Mouse (Mus musculus) liver, postnatal 0 days (tissue): ENCODE results near the gene Eps8l3. TPM values are rescaled to one million over a fixed set of nuclear protein-coding genes. Genes with fewer than 3 reads are reported as not detected.

Experiments
- ATAC-seq: fragments of 200-750 bp; cut with Nextera tagmentation; 2 replicates; pipeline ENCODE4 v1.8.0; 2017; ENCODE audit warnings: mild to moderate bottlenecking, moderate library complexity
- DNase-seq: peaks from one replicate; pipeline ENCODE4 v3.0.0-alpha.2; 2016
- H3K27ac ChIP-seq: fragments of 300-500 bp; sonication (generic); 2 replicates; pipeline ENCODE4 v1.5.1; 2014; ENCODE audit warnings: antibody characterized with exemption, moderate library complexity, mild to moderate bottlenecking, low read depth
- H3K27me3 ChIP-seq: fragments of 300-500 bp; sonication (generic); 2 replicates; pipeline ENCODE4 v1.6.1; 2014; ENCODE audit warnings: low read length, control low read depth, mixed read lengths; ENCODE audit not compliant: insufficient read depth
- H3K36me3 ChIP-seq: fragments of 300-500 bp; sonication (generic); replicated peaks from 2 replicates; pipeline ENCODE4 v1.6.1; 2014; ENCODE audit warnings: mild to moderate bottlenecking, control low read depth, low read length, moderate library complexity, mixed read lengths; ENCODE audit not compliant: insufficient read depth
- H3K4me1 ChIP-seq: fragments of 300-500 bp; sonication (generic); 2 replicates; pipeline ENCODE4 v1.6.1; 2014; ENCODE audit warnings: antibody characterized with exemption, mild to moderate bottlenecking, control low read depth; ENCODE audit not compliant: insufficient read depth
- H3K4me2 ChIP-seq: fragments of 300-500 bp; sonication (generic); 2 replicates; pipeline ENCODE4 v1.6.1; 2014; ENCODE audit warnings: low read depth, mild to moderate bottlenecking, low read length, moderate library complexity, mixed read lengths
- H3K4me3 ChIP-seq: fragments of 300-500 bp; sonication (generic); 2 replicates; pipeline ENCODE4 v1.5.1; 2014; ENCODE audit warnings: low read depth, low read length
- H3K9ac ChIP-seq: fragments of 300-500 bp; sonication (generic); replicated peaks from 2 replicates; pipeline ENCODE4 v1.6.1; 2014; ENCODE audit warnings: mild to moderate bottlenecking, moderate library complexity
- H3K9me3 ChIP-seq: fragments of 300-500 bp; sonication (generic); 2 replicates; pipeline ENCODE4 v1.6.1; 2016; ENCODE audit warnings: mild to moderate bottlenecking, control low read depth, low read length, mixed read lengths
- CTCF ChIP-seq: sonication (generic); IDR thresholded peaks from 2 replicates; pipeline ENCODE4 v1.5.1; 2016; ENCODE audit warnings: antibody characterized with exemption, low read depth
- EP300 ChIP-seq: IDR thresholded peaks from 2 replicates; pipeline ENCODE4 v1.6.1; 2016; ENCODE audit warnings: antibody characterized with exemption, low read depth, mild to moderate bottlenecking
- WGBS: fragments of 180-500 bp; shearing (Covaris S2); extraction: QIAGEN DNeasy Blood & Tissue Kit; methylation state at CpG from one replicate; pipeline ENCODE4 v1.1.7; 2014; ENCODE audit not compliant: insufficient replicate concordance; 5-methylcytosine and 5-hydroxymethylcytosine counted together
- polyA plus RNA-seq: library from polyadenylated mRNA; unstranded; fragments of >200 nt; fragmentation: Nextera tagmentation; extraction: Ambion mirVana; gene quantifications from 2 replicates; pipeline ENCODE4 v1.2.1, GENCODE M21; 2015

Eps8l3 gene
- polyA plus RNA-seq, 1 experiment from 2014 or later: not detected

DNA sequence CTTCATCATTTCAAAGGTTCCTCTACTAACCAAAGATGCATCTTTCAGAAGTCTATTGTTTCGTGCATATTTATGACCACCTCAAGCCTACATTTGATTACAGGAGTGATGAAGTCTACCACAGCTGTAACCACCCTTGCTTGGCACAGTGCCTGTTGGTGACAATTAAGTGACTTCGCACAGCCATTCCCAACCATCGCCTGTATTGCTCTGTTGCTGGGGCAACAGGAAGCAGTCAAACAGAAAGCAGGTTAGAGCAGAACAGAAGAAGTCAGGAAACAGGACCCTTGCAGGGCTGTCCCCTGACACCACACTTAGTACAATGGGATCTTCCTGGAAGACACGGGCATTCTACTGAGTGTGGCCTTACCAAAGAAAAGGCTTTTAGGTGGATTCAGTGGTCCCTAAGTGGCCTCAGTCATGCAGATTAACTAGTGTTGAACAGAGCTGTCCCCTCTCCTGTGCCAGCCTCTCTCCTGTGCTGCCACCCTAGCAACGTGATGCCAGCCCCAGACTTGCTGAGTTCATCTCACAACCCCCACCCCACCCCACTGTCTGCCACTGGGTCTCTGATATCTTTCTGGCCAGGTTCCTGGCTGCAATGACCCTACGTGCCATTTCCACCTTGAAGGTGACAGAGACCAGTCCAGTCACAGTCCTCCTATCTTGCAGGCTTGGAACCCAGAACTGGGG, 27.9 kb upstream of the Eps8l3 start:
- peak overlapping the region; percentile 18; the same call in 1 of the 2 replicates for H3K27ac ChIP-seq
- no peak for DNase-seq
- no peak for ATAC-seq

DNA sequence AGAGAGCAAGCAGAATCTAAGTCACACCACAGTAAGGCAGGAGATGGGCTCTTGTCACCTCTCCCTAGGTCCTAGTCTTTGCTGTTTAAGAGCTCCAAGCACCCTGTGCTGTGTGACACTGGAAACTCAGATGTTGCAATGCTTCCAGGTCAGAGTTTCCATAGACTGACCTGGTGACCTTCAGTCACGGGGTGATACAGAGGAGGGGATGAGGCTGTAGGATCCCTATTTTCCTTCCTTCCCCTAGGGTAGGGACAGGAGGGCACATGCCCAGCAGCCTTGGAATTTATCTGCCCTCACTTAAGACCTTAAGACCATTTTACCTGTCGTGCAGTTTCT, 27.4 kb upstream of the Eps8l3 start:
- no peak overlapping the region for H3K9ac ChIP-seq
- ATAC-seq (peak; percentile 68; the same call in 1 of the 2 replicates), DNase-seq (no peak)
- TF ChIP-seq EP300: no peak
- no peak for TF ChIP-seq CTCF
- H3K9me3 ChIP-seq: no peaks in the 10 kb centered on the region
- no peak overlapping the region for H3K4me2 ChIP-seq
- H3K36me3 ChIP-seq: no peaks in the 10 kb centered on the region
- 42% methylated on average over 2 of the region's 2 CpGs for WGBS
- peak overlapping the region; percentile 18; the same call in 1 of the 2 replicates for H3K27ac ChIP-seq
- H3K4me3 ChIP-seq: no peak overlapping the region
- H3K4me1 ChIP-seq: peaks cover 30% of the 10 kb centered on the region
- H3K27me3 ChIP-seq: no peaks in the 10 kb centered on the region

More for the DNA sequence above, 27.9 kb upstream of the Eps8l3 start:
- Histone ChIP-seq H3K4me2 (no peak overlapping the region), H3K36me3 (no peaks in the 10 kb centered on the region), H3K9ac (no peak overlapping the region), H3K4me1 (peaks cover 29% of the 10 kb centered on the region), H3K9me3 (no peaks in the 10 kb centered on the region), H3K27me3 (no peaks in the 10 kb centered on the region), H3K4me3 (no peak overlapping the region)
- 42% methylated on average over 6 of the region's 6 CpGs for WGBS
- TF ChIP-seq CTCF: no peak
- no peak for TF ChIP-seq EP300

DNA sequence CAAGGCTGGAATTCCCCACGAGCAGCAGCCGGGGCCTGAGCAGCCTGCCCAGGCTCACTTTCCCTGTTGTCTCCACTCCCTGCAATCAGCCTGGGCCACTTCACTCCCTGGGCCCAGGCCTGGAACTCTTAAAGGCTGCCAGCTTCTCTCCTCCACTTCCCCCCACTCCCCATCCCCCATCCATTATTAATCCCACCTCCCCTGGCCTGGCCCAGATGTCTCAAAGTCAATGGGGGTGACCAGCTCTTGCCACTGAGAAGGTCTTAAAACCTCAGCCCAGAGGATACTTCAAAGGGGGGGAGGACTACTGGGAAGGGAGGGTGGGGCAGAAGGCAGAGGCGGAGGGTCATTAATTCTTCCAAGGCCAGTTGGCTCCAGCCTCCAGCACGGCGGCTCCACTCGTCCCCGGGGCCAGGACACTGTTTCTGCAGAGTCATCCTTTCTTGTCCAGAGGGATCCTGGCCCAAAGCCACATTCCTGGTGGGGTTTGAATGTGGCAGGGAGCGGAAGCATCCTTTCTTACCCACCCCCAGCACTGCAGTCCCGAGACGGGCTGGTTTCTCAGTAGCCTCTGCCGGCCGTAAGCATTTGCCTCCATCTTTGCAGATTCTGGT, 26.5 kb upstream of the Eps8l3 start:
- no peak for TF ChIP-seq CTCF
- no peak for TF ChIP-seq EP300
- H3K9me3 ChIP-seq: no peaks in the 10 kb centered on the region
- H3K4me2 ChIP-seq: no peak overlapping the region
- no peak overlapping the region for H3K9ac ChIP-seq
- no peaks in the 10 kb centered on the region for H3K36me3 ChIP-seq
- H3K4me3 ChIP-seq: no peak overlapping the region
- peaks cover 30% of the 10 kb centered on the region for H3K4me1 ChIP-seq
- peak; percentile 16; the same call in 1 of the 2 replicates for ATAC-seq
- 66% methylated on average over 12 of the region's 12 CpGs for WGBS
- peak; percentile 44 for DNase-seq
- H3K27me3 ChIP-seq: no peaks in the 10 kb centered on the region
- 0 out of 2 replicates have a peak overlapping the region, but pooled peaks have one; percentile 13 for H3K27ac ChIP-seq

DNA sequence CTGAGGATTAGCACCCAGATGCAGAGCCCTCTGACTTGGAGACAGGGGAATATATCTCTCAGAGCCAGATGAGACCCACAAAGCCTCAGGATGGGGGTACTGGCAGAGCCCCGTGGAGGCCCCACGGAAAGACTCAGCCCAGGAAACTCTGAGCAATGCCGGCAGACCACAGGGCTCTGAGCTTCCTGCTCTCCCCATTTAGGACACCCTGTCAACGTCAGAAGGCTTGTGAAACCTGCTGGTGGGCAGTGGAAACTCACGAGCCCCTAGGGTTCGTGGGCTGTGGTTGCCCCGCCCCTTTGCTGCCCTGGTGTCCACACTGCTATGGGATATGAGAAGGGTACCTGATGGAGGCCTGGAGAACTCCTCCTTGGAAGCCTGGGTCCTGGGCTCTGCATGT, 24.2 kb upstream of the Eps8l3 start:
- H3K9ac ChIP-seq: no peak overlapping the region

DNA sequence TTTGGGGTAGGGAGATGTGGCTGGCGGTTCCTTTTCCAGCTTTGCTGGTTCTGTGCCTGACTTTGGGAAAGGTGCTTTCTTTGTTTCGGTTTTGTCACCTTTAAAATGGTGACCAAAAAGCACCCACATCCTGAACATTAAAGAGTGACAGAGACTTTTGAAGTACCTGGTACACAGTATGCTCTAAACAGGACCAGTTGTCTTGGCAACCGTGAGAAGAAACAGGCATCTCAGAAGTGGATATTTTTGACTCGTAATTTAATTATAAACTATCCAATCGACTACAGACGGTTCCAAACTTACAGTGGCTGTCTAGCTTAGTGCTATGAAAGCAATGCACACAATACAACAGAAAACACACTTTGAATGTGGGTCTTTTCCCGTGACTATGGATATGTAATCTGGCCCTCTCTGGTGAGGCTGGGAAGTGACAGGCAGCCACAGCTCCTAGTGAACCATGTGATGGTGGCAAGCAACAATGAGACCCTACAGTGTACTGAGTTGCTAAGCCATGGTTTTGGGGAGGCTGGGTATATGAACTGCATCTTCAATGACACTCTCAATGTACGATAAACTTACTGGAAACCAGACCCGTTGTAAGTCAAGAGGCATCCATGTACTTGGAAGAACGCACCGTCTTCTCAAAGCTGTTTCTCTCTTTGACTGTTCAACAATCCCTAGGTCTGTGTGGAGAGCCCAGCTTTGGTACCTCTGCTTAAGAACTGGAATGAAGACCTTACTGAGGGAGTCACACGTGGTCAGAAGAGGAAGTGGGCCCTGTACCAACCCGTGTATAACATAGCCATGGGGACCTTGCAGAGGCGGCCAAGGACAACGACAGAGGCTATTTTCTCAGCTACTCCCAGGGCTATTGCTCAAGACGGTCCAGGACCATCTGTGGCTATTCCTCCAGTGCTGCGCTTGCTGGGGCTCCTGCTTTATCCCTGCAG, 23.5 kb upstream of the Eps8l3 start:
- no peak for DNase-seq

More for the DNA sequence above, 24.2 kb upstream of the Eps8l3 start:
- peaks cover 22% of the 10 kb centered on the region for H3K4me1 ChIP-seq
- DNase-seq (peak; percentile 58), ATAC-seq (peak; percentile 35)
- H3K36me3 ChIP-seq: no peaks in the 10 kb centered on the region
- H3K4me2 ChIP-seq: 0 out of 2 replicates have a peak overlapping the region, but pooled peaks have one; percentile 2
- no peaks in the 10 kb centered on the region for H3K9me3 ChIP-seq
- WGBS: 36% methylated on average over 7 of the region's 7 CpGs
- TF ChIP-seq CTCF (no peak), EP300 (no peak)
- peak overlapping the region; percentile 63 for H3K27ac ChIP-seq
- no peaks in the 10 kb centered on the region for H3K27me3 ChIP-seq
- H3K4me3 ChIP-seq: no peak overlapping the region

DNA sequence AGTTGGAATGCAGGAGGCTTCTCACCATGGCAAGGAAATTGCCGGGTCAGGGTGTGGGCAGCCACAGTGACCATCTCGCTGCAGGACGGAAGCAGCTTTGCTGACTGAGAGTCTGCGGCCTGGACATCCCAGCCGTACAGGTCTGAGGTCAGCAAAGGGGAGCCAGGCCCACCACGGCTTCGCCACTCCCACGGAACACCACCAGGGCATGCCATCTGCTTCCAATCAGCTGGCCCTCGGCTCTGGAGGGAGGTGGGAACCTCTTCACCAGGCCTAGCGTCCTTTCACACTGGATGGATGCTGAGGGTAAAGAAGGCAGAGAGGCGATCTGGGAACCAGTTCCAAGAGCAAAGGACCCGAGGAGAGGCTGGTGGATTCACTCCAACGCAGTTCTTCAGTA, 21.7 kb upstream of the Eps8l3 start:
- Histone ChIP-seq H3K4me3 (no peak overlapping the region), H3K4me2 (no peak overlapping the region), H3K27me3 (no peaks in the 10 kb centered on the region), H3K27ac (no peak overlapping the region), H3K9ac (no peak overlapping the region), H3K9me3 (no peaks in the 10 kb centered on the region), H3K36me3 (no peaks in the 10 kb centered on the region), H3K4me1 (peaks cover 10% of the 10 kb centered on the region)
- TF ChIP-seq CTCF (no peak), EP300 (no peak)
- 79% methylated on average over 13 of the region's 13 CpGs for WGBS
- ATAC-seq (no peak), DNase-seq (no peak)

More for the DNA sequence above, 23.5 kb upstream of the Eps8l3 start:
- 68% methylated on average over 17 of the region's 17 CpGs for WGBS
- Histone ChIP-seq H3K36me3 (no peaks in the 10 kb centered on the region), H3K4me1 (peaks cover 22% of the 10 kb centered on the region), H3K27me3 (no peaks in the 10 kb centered on the region), H3K4me2 (no peak overlapping the region), H3K9me3 (no peaks in the 10 kb centered on the region), H3K27ac (peak overlapping the region; percentile 63), H3K9ac (no peak overlapping the region), H3K4me3 (no peak overlapping the region)
- TF ChIP-seq CTCF (no peak), EP300 (no peak)
- no peak for ATAC-seq
